Mouse (Mus musculus) stomach, embryonic 16.5 days (tissue): Measurements from ENCODE around the gene Sms. TPM values are rescaled to one million over a fixed set of nuclear protein-coding genes. Genes with fewer than 3 reads are reported as not detected.

ENCODE experiments used
- ATAC-seq: fragments of 200-750 bp; cut with Nextera tagmentation; 2 replicates; pipeline ENCODE4 v1.8.0; 2017; ENCODE audit warnings: moderate number of reproducible peaks, moderate TSS enrichment; ENCODE audit not compliant: insufficient read depth, low FRiP score
- H3K27ac ChIP-seq: fragments of 300-500 bp; sonication (generic); 2 replicates; pipeline ENCODE4 v1.5.1; 2014; ENCODE audit warnings: low read length
- H3K27me3 ChIP-seq: fragments of 300-500 bp; sonication (generic); 2 replicates; pipeline ENCODE4 v1.6.1; 2014; ENCODE audit warnings: low read length, control low read depth, mixed read lengths; ENCODE audit not compliant: control insufficient read depth, insufficient read depth
- H3K36me3 ChIP-seq: fragments of 300-500 bp; sonication (generic); 2 replicates; pipeline ENCODE4 v1.6.1; 2014; ENCODE audit warnings: low read length; ENCODE audit not compliant: control insufficient read depth, insufficient read depth
- H3K4me1 ChIP-seq: fragments of 300-500 bp; sonication (generic); 2 replicates; pipeline ENCODE4 v1.6.1; 2014; ENCODE audit warnings: low read length, control low read depth, mixed read lengths; ENCODE audit not compliant: control insufficient read depth, insufficient read depth
- H3K4me2 ChIP-seq: fragments of 300-500 bp; sonication (generic); 2 replicates; pipeline ENCODE4 v1.6.1; 2014; ENCODE audit warnings: low read depth, low read length, mixed read lengths
- H3K4me3 ChIP-seq: fragments of 300-500 bp; sonication (generic); replicated peaks from 2 replicates; pipeline ENCODE4 v1.5.1; 2014; ENCODE audit warnings: mild to moderate bottlenecking, low read length
- H3K9ac ChIP-seq: fragments of 300-500 bp; sonication (generic); 2 replicates; pipeline ENCODE4 v1.6.1; 2014; ENCODE audit warnings: low read length
- H3K9me3 ChIP-seq: fragments of 300-500 bp; sonication (generic); replicated peaks from 2 replicates; pipeline ENCODE4 v1.6.1; 2016; ENCODE audit warnings: low read length, control low read depth; ENCODE audit not compliant: control insufficient read depth
- WGBS: fragments of 180-500 bp; shearing (Covaris S2); extraction: QIAGEN DNeasy Blood & Tissue Kit; methylation state at CpG from one replicate; pipeline ENCODE4 v1.1.7; 2014; 5-methylcytosine and 5-hydroxymethylcytosine counted together
- polyA plus RNA-seq: library from polyadenylated mRNA; unstranded; fragments of >200 nt; fragmentation: Nextera tagmentation; extraction: Ambion mirVana; gene quantifications from 2 replicates; pipeline ENCODE4 v1.2.1, GENCODE M21; 2015

Sms gene
- polyA plus RNA-seq, 1 experiment from 2014 or later = 34.9 TPM

DNA sequence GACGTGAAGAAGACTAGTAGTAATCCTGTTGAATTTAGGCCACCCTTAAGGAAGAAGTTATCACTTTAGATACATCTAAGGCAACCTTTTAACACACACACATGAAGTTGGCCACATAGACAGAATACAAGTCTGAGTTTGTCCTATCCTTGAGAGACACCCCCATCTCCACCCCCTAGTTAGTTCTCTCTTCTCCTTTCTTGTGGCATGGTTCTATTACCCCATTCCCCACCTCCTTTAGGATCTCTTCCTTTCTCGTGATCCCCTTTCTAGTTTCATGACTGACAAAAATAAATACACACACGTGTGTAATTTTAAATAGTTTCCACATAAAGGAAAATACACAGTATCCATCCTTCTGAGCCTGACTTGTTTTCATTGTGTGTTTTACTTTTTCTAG is 23.3 kb downstream of the Sms start:
- Histone ChIP-seq H3K9ac (no peak overlapping the region), H3K27ac (no peak overlapping the region), H3K36me3 (no peaks in the 10 kb centered on the region), H3K4me2 (no peak overlapping the region), H3K27me3 (no peaks in the 10 kb centered on the region), H3K4me3 (no peak overlapping the region), H3K4me1 (no peaks in the 10 kb centered on the region), H3K9me3 (no peaks in the 10 kb centered on the region)
- no peak for ATAC-seq
- WGBS = 72% methylated on average over 3 of the region's 3 CpGs

DNA sequence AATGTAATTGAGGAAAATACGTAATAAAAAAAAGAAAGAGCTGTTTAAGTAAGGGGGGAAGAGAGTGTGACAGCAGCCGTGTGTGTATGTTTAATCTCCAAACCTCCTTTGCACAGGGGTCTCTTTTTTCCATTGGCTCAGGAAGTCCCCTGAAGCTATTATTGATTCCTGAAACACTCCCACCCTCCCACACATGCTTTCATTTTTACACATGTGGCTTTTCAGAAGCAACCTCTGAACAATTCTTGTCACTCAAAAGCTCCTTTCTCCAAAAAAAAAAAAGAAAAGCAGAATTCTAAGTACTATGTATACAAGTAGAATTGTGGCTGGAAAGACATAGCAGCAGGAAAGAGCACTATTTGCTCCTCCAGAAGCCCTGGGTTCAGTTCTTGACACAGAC is 24.0 kb downstream of the Sms start:
- H3K27ac ChIP-seq = no peak overlapping the region
- H3K4me3 ChIP-seq = no peak overlapping the region
- H3K4me1 ChIP-seq = no peaks in the 10 kb centered on the region
- 72% methylated on average over 2 of the region's 2 CpGs for WGBS
- no peak for ATAC-seq
- no peaks in the 10 kb centered on the region for H3K36me3 ChIP-seq
- no peak overlapping the region for H3K4me2 ChIP-seq
- H3K9ac ChIP-seq = no peak overlapping the region
- no peaks in the 10 kb centered on the region for H3K27me3 ChIP-seq
- H3K9me3 ChIP-seq = no peaks in the 10 kb centered on the region

DNA sequence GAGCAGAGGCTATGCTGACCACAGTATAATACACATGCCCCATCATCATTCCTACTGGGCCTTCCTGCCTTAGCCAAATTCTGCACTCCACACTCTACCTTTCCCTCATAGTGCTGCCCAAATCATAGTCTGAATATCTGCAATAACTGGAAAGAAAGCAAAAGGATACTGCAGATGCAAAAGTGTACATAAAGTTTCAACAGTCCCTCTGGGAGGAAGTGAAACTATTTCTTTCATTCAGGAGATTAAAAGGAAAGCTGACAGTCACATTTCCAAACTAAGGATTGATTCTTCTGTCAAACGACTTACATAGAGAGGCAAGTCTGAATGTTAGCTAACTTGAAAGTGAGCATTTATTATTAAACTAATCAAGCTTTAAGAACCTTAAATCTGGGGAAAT is 26.1 kb downstream of the Sms start:
- no peak overlapping the region for H3K27ac ChIP-seq
- no peak overlapping the region for H3K4me2 ChIP-seq
- no peak for ATAC-seq
- H3K27me3 ChIP-seq = no peaks in the 10 kb centered on the region
- no peaks in the 10 kb centered on the region for H3K4me1 ChIP-seq
- 75% methylated on average over 1 of the region's 1 CpGs for WGBS
- H3K36me3 ChIP-seq = no peaks in the 10 kb centered on the region
- H3K4me3 ChIP-seq = no peak overlapping the region
- no peak overlapping the region for H3K9ac ChIP-seq
- H3K9me3 ChIP-seq = no peaks in the 10 kb centered on the region

DNA sequence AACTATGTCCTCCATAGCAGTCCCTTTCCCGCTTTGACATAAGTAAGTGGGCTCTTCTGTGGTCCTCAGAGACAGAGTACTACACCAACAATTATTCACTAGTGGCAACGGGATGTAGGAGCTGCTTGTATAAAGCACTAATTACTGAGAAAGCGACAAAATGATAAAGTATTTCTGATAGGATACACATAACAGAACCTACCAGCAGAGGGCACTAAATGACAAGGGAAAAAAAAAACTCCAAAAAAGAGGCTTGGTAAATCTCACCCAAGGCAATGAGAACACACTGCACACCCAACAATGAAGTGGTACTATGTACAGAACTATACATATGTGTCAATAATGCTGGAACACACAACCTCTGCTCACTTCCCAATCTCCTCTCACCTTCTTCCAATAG is 29.4 kb downstream of the Sms start:
- H3K4me1 ChIP-seq = no peaks in the 10 kb centered on the region
- ATAC-seq = no peak
- H3K27ac ChIP-seq = no peak overlapping the region
- no peaks in the 10 kb centered on the region for H3K36me3 ChIP-seq
- H3K9ac ChIP-seq = no peak overlapping the region
- 52% methylated on average over 3 of the region's 3 CpGs for WGBS
- no peak overlapping the region for H3K4me2 ChIP-seq
- H3K4me3 ChIP-seq = no peak overlapping the region
- H3K9me3 ChIP-seq = no peaks in the 10 kb centered on the region
- H3K27me3 ChIP-seq = no peaks in the 10 kb centered on the region

DNA sequence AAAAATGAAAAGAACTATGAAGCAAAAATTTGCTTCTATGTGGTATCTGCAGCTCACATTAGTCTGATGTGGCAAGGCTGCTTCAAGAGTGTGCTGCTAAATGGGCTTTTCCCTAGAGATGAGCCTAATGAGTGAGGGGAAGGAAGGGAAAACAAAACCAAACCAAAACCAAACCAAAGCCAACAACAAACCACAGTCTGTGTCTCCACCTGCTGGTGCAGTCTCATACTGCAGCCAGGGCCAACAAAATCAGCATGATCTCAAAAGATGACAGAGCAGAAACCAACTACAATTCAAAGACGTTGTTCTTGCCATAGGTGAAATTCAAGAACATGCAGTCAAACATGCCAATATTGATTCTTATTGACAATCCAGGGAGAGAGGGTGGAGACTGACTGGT is 37.7 kb downstream of the Sms start:
- Histone ChIP-seq H3K36me3 (no peaks in the 10 kb centered on the region), H3K4me1 (no peaks in the 10 kb centered on the region), H3K9ac (no peak overlapping the region), H3K4me2 (no peak overlapping the region), H3K9me3 (no peaks in the 10 kb centered on the region), H3K27me3 (no peaks in the 10 kb centered on the region), H3K27ac (no peak overlapping the region), H3K4me3 (no peak overlapping the region)
- 59% methylated on average over 1 of the region's 1 CpGs for WGBS
- no peak for ATAC-seq

DNA sequence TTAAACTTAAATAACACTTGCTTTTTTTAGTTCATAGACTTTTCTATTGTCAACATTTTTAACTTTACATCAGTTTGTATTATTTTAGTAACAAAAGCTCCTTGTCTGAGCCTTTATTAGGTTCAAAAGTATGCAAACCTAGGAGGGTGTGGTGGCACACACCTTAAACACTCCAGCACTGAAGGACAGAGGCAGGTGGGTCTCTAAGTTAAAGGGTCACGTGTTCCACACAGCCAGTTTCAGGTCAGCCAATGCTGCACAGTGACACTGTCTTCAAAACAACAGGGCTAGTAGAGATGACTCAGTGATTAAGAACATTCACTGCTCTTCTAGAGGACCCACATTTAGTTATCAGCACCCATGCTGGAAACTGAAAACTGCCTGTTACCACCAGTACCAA is 43.1 kb downstream of the Sms start:
- H3K4me1 ChIP-seq = no peaks in the 10 kb centered on the region
- no peak for ATAC-seq
- no peak overlapping the region for H3K27ac ChIP-seq
- no peak overlapping the region for H3K4me3 ChIP-seq
- H3K4me2 ChIP-seq = no peak overlapping the region
- H3K9ac ChIP-seq = no peak overlapping the region
- H3K36me3 ChIP-seq = no peaks in the 10 kb centered on the region
- H3K27me3 ChIP-seq = no peaks in the 10 kb centered on the region
- 60% methylated on average over 1 of the region's 1 CpGs for WGBS
- H3K9me3 ChIP-seq = no peaks in the 10 kb centered on the region

DNA sequence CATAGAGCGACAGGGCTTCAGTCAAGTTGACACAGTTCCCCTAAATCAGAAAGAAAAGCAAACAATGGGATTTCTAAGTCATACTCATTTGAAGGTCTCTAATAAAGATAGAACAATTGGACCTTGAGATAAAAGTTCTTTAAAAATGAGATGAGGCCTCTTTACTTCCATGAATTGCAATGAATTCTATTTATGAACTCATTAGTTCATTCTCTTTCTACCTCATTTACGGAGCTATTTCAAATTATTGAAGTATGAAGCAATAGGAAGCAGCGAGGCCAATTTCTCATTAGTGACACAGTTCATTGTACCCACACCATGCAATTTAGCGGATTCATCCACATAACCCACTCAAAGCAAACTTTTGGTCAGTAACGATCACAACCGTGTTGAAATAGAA is 44.7 kb downstream of the Sms start:
- Histone ChIP-seq H3K9me3 (no peaks in the 10 kb centered on the region), H3K36me3 (no peaks in the 10 kb centered on the region), H3K27ac (no peak overlapping the region), H3K9ac (no peak overlapping the region), H3K4me1 (no peaks in the 10 kb centered on the region), H3K4me2 (no peak overlapping the region), H3K27me3 (no peaks in the 10 kb centered on the region), H3K4me3 (no peak overlapping the region)
- ATAC-seq = no peak
- WGBS = 82% methylated on average over 6 of the region's 6 CpGs

DNA sequence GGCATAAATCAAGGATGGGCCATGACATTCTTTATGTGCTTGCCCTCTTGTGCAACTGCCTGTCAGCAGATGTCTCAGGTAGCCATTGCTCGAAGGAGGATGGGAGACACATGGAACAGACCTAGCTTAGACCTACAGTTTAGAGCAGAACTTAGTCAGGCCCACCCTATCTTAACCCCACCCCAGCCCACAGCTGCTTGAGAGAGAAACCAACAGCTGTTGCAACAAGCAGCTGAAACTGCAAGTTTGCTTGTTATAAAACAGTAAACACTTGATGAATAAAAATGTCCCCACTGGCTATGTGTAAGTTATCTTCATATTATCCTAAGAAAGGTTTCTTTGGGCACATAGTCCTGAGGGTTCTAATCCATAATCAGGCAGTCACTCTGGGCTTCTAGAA is 57.3 kb downstream of the Sms start:
- Histone ChIP-seq H3K9me3 (no peaks in the 10 kb centered on the region), H3K27me3 (no peaks in the 10 kb centered on the region), H3K4me2 (no peak overlapping the region), H3K4me1 (no peaks in the 10 kb centered on the region), H3K4me3 (no peak overlapping the region), H3K36me3 (no peaks in the 10 kb centered on the region), H3K9ac (no peak overlapping the region), H3K27ac (no peak overlapping the region)
- no peak for ATAC-seq
- WGBS = 76% methylated on average over 1 of the region's 1 CpGs

DNA sequence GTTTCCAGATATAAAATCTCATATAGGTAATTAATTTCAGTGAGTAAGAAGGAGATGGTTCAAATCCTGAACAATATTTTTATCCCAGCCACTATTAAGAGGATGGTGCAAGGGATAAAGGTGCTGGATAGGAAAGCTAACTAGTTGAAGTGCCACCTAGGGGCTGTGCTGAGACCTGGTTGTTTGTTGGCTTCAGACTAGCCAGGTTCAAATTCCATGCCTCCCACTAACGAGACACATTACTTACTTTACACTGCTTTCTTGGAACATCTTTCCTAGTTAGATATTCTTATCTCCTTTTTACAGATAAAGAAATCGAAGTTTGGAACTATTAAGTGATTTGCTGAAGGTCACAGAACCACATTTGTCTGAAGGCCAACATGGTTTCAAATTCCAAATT is 72.6 kb downstream of the Sms start:
- Histone ChIP-seq H3K27me3 (no peaks in the 10 kb centered on the region), H3K4me2 (no peak overlapping the region), H3K36me3 (no peaks in the 10 kb centered on the region), H3K27ac (no peak overlapping the region), H3K4me1 (no peaks in the 10 kb centered on the region), H3K9me3 (no peaks in the 10 kb centered on the region), H3K4me3 (no peak overlapping the region), H3K9ac (no peak overlapping the region)
- WGBS = 41% methylated on average over 2 of the region's 2 CpGs
- ATAC-seq = no peak

DNA sequence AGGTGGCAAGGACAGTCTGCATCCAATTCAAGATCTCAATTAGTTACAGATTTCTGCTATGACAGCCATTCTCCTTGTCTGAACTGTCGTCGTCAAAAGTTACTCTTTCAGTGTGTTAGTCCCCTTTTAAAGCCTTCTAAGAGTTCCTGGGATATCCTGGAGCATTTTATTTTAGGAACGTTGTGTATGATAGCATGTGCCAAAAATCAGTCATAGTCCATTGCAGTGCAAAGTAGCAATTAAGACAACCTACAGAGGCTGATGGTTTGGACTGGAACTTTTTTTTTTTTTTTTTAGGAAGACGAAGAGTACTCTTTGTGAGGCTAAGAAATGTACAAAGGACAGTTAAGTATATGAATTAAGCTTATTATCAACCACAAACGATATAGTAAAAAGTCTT is 76.9 kb downstream of the Sms start, which contains the start of gene Phex:
TSS of gene Phex (minus strand) at position 101 of the 400 bp plus-strand sequence.
- H3K4me2 ChIP-seq = no peak within 1 kb of the TSS

More for the DNA sequence above, 76.9 kb downstream of the Sms start, which contains the start of gene Phex:
- H3K9ac ChIP-seq = no peak within 1 kb of the TSS
- no peaks in the 10 kb centered on the region for H3K9me3 ChIP-seq
- WGBS = 58% methylated on average over 5 of the region's 5 CpGs
- no peaks in the 10 kb centered on the region for H3K4me1 ChIP-seq
- no peak within 1 kb of the TSS for H3K4me3 ChIP-seq
- ATAC-seq = no peak
- H3K27ac ChIP-seq = no peak within 1 kb of the TSS
- no peaks in the 10 kb centered on the region for H3K27me3 ChIP-seq
- H3K36me3 ChIP-seq = no peaks in the 10 kb centered on the region
